Mouse (Mus musculus) testis, adult 2 months (tissue): ENCODE results near the gene Plcxd3. TPM values are rescaled to one million over a fixed set of nuclear protein-coding genes. Genes with fewer than 3 reads are reported as not detected.
A peak's percentile ranks its signal among the peaks of the same experiment; 100 is the strongest.

Experiments used
- H3K27ac ChIP-seq: fragments of 200-500 bp; 2 replicates; pipeline ENCODE4 v1.5.1; 2012; ENCODE audit warnings: low read depth, low read length; ENCODE audit not compliant: control insufficient read depth, insufficient read depth
- H3K27me3 ChIP-seq: fragments of 200-500 bp; 2 replicates; pipeline ENCODE4 v1.6.1; 2012; ENCODE audit warnings: mild to moderate bottlenecking, low read length, moderate library complexity; ENCODE audit not compliant: control insufficient read depth, insufficient read depth
- H3K36me3 ChIP-seq: fragments of 200-500 bp; 2 replicates; pipeline ENCODE4 v1.6.1; 2012; ENCODE audit warnings: mild to moderate bottlenecking, low read length; ENCODE audit not compliant: control insufficient read depth, insufficient read depth
- H3K4me1 ChIP-seq: fragments of 200-500 bp; 2 replicates; pipeline ENCODE4 v1.6.1; 2012; ENCODE audit warnings: low read length; ENCODE audit not compliant: control insufficient read depth, insufficient read depth
- H3K4me3 ChIP-seq: fragments of 200-500 bp; 2 replicates; pipeline ENCODE4 v1.5.1; 2012; ENCODE audit warnings: low read depth, mild to moderate bottlenecking, low read length, moderate library complexity, mixed read lengths; ENCODE audit not compliant: control insufficient read depth
- CTCF ChIP-seq: fragments of 200-500 bp; IDR thresholded peaks from 2 replicates; pipeline ENCODE4 v1.5.1; 2012; ENCODE audit warnings: low read depth, mild to moderate bottlenecking, inconsistent platforms, low read length, moderate library complexity; ENCODE audit not compliant: control insufficient read depth, insufficient read depth, insufficient replicate concordance
- POLR2A ChIP-seq: fragments of 200-500 bp; IDR thresholded peaks from 2 replicates; pipeline ENCODE4 v1.6.1; 2012; ENCODE audit warnings: low read depth, mild to moderate bottlenecking, inconsistent platforms, low read length, moderate library complexity; ENCODE audit not compliant: control insufficient read depth
- polyA plus RNA-seq: library from polyadenylated mRNA; depleted of rRNA; stranded (reverse); fragments of >200 nt; gene quantifications from 2 replicates; pipeline ENCODE4 v1.2.3, GENCODE M21; 2012

Plcxd3 gene
- polyA plus RNA-seq, 1 experiment: not detected

DNA sequence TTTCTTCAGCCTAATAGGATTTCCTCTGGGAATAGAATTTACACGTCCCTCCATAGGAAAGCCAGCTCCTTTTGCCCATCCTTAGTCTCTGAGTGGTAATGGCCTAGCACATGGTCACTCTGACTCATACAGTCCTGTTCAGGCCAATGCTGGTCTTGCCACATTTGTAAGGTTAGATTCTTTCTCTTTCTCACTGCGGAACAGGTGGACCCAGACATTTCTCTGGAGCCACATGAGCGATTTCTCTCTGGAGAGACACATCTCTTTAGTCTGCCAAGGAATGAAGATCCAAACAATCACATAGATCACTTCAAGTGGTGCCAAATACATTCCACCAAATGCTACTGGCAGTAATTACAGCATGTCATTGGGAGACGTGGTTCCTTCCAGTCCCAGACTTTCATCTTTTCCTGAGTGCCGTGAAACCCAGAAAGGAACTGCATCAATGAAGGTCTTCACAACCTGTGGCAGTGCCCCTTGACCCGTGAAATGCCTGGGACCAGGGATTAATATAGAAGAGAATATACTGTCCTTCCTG lies 769 bp upstream of the Plcxd3 start:
- H3K27ac ChIP-seq: no peak overlapping the region
- H3K4me3 ChIP-seq: no peak overlapping the region
- H3K27me3 ChIP-seq: no peaks in the 10 kb centered on the region

DNA sequence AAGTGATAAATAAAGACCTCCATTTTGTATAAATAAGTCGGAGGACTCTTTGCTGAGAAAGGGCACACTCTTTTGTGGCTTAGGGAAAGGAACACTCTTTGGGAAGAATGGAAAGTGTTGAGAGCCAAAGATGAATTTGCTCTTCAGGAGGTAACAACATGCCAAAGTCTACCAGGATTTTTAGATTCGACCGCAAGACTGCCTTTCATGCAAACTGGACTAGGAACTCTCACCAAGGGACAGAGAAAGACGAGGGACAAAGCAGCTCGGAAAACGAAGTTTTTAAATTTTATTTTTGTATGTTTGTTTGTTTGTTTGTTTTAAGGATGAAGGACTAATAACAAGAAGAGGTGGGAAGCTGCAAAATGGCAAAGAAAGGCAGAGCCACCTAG lies 264 bp upstream of the Plcxd3 start:
- peaks cover 7% of the 10 kb centered on the region for H3K4me1 ChIP-seq
- TF ChIP-seq POLR2A (no peak), CTCF (no peak)
- H3K27ac ChIP-seq: no peak overlapping the region
- H3K4me3 ChIP-seq: peak overlapping the region; percentile 69; the same call in 1 of the 2 replicates
- H3K36me3 ChIP-seq: no peaks in the 10 kb centered on the region
- no peaks in the 10 kb centered on the region for H3K27me3 ChIP-seq

More for the DNA sequence above, 769 bp upstream of the Plcxd3 start:
- TF ChIP-seq CTCF (no peak), POLR2A (no peak)
- Histone ChIP-seq H3K36me3 (no peaks in the 10 kb centered on the region), H3K4me1 (peaks cover 7% of the 10 kb centered on the region)

DNA sequence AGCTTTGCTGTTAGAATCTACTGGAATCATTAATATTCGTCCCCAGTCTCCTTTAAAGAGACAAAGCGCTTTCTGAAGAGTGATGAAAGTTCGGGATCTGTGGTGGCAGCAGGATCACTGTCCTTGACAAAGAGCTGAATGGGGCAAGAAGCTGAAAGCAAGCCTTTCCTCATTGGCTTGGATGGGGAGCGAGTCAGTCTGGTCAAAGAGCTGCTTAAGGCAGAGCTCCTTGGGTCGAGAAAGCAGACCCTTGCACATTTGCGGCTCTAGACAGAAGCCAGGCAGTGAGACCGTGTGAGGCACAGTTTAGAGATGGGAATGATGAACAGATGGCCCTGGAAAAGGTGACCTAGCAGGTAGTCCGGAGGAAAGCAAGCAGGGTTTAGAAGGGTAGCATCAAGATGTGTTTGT lies 935 bp downstream of the Plcxd3 start:
- H3K36me3 ChIP-seq: no peaks in the 10 kb centered on the region
- TF ChIP-seq CTCF (no peak), POLR2A (no peak)
- H3K4me3 ChIP-seq: no peak overlapping the region
- H3K27ac ChIP-seq: no peak overlapping the region
- H3K4me1 ChIP-seq: peaks cover 7% of the 10 kb centered on the region
- no peaks in the 10 kb centered on the region for H3K27me3 ChIP-seq

DNA sequence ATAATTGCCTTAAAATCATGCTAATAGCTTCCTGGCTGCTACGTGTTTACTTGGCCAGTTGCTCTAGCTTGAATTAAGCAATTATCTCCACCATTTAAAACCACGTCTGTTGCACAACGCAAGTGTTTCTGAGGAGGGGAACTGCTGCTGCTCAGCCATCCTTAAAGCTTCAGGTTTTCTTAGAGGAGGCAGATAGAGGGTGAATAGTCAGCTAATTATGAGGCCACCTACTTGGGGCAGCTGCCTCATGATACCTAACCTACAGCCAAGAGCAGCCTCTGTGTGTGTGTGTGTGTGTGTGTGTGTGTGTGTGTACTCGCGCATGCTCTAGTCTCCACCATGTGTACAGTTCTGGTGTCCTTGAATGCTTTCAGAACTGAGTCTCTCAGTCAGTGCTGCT lies 3.5 kb downstream of the Plcxd3 start:
- Histone ChIP-seq H3K36me3 (no peaks in the 10 kb centered on the region), H3K4me1 (peaks cover 7% of the 10 kb centered on the region)
- TF ChIP-seq POLR2A (no peak), CTCF (no peak)

DNA sequence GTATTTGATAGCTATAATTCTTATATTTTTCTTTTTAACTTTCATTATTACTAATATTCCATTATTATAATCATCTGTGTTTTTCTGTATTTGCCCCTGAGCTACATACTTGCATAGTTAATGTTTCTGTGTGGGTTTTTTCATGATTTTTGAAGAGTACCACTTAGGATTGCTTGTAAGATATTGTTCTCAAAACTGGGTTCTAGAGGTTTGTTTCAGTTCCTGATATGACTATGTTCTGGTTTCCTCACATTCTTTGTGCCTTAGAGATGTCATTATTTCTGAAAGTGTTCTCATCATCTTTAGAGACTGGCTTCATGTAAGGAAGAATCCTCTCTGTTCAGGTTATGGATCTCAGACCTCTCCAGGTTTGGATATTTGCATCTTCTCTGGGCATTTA lies 12.5 kb downstream of the Plcxd3 start:
- TF ChIP-seq POLR2A (no peak), CTCF (no peak)
- H3K27me3 ChIP-seq: no peaks in the 10 kb centered on the region
- H3K27ac ChIP-seq: no peak overlapping the region
- no peaks in the 10 kb centered on the region for H3K4me1 ChIP-seq
- H3K4me3 ChIP-seq: no peak overlapping the region
- no peaks in the 10 kb centered on the region for H3K36me3 ChIP-seq

More for the DNA sequence above, 3.5 kb downstream of the Plcxd3 start:
- H3K4me3 ChIP-seq: no peak overlapping the region
- H3K27me3 ChIP-seq: no peaks in the 10 kb centered on the region
- H3K27ac ChIP-seq: no peak overlapping the region

DNA sequence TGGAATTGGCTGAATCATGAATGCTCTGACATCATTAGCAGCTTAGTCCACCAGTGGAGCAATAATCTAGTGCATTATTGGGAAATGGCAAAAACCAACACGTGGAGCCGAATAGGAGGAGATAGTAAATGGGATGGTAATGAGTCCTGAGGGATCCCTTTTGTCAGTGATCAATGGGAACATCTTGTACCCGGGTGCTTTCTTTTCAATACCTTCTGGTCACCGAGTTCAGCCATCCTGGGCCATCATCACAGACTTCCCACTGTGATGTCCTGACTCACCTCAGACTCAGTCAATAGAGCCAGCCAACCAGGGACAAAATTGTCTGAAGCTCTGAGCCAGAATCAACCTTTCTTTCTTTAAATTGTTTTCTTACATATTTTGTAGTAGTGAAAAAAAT lies 24.8 kb downstream of the Plcxd3 start:
- H3K36me3 ChIP-seq: no peaks in the 10 kb centered on the region
- H3K27me3 ChIP-seq: no peaks in the 10 kb centered on the region
- H3K4me3 ChIP-seq: no peak overlapping the region
- TF ChIP-seq CTCF (no peak), POLR2A (no peak)
- no peak overlapping the region for H3K27ac ChIP-seq
- no peaks in the 10 kb centered on the region for H3K4me1 ChIP-seq

DNA sequence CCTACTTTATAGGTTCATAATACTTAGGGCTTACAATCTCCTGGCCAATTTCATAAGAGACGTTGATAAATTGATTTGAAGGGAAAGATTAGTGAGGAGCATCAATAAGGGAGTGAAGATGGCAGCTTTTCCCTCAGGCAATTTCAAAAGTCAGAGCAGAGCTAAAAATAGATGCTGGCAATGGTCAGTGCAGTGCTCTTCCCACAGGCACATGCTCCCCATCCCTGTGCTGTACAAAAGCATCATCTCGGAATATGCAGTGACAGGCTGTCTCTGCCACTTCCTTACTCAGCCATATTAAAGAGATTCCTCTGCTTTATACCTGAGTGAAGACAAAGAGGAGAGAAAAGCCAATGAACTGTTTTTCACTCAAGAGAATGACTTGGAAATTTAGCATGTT lies 36.0 kb downstream of the Plcxd3 start:
- TF ChIP-seq CTCF (no peak), POLR2A (no peak)
- no peak overlapping the region for H3K27ac ChIP-seq
- no peak overlapping the region for H3K4me3 ChIP-seq
- H3K36me3 ChIP-seq: no peaks in the 10 kb centered on the region
- H3K4me1 ChIP-seq: no peaks in the 10 kb centered on the region
- no peaks in the 10 kb centered on the region for H3K27me3 ChIP-seq

DNA sequence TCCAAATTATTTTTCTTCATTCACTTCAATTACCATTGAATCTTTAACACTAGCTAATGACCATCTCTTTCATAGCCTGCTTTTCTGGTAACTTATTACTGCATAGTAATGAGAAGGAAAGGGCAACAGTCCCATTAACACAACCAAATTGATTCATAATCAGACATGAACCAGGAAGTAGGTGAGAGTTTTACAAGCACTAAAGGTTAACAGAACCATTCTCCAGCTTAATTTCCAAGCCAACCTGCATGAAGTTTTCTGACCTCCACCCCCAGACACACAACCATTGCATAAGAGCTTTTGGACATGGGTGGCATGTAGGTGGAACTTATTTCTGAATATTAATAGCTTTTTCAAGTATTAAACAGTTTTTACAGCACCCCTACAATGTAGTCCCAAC lies 64.8 kb downstream of the Plcxd3 start:
- Histone ChIP-seq H3K27ac (no peak overlapping the region), H3K36me3 (no peaks in the 10 kb centered on the region), H3K4me3 (no peak overlapping the region), H3K4me1 (no peaks in the 10 kb centered on the region), H3K27me3 (no peaks in the 10 kb centered on the region)
- no peak for TF ChIP-seq CTCF
- no peak for TF ChIP-seq POLR2A
